Mouse (Mus musculus): ENCODE measurements around the gene Inpp5a.

The Inpp5a gene

DNA sequence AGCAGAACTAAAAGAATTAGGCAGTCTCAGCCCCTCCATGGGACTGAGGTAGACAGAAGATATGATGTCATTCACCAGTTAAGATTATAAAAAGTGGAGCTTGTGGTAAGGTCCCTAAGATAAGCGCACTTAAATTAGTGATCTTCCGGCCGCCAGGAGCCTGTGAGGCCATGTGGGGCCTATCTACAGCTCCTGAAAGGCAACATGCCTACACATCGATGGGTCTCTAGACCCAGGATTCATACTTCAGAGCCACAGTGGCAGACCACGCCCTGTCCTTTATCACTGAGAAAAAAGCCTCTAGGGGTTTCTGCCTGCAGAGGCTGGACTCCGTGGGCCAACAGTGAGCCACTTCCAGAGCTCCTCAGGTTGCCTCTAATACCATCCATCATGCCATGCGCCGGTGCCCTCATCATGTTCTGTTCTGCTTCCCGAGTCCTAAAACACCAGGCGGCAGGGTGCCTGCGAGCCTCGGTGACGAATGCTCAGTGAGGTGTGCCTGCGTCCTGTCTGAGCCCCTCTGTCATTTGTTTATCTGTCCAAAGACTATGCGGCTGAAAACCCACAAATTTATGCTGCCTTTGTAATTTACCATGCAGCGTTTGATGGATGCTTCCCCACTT is 187.3 kb downstream of the Inpp5a start:
- DNase-seq (ENCODE audit: low read depth, low spot score), result no peak

DNA sequence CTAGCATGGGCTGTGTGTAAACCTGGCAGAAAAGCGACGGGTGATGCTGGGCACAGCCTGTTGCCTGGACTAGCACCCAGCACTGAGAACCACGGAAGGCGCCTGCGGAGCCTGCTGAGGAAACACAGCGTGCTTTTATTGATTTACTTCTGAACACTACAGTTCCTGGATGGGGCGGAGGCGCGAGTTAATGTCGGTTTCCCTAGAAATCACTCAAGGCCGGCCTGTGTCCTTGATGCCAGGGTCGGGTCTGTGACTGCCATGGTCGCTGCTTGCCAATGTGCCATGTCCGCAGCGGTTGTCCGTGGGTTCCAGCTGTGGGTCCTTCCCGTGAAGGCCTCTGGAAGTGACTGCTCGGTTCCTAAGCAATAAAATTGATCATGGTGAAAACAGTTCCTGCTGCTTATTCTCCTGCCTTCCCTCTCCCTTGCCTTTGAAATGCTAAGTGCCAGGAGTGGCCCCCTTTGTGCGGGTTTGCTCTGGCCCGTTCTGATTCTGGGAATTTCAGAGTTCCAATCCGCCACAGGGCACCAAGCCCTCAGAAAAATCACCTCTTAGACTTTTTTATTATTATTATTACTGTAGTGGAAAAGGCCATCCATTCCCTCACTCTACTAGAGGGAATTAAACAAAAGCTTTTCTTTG is 190.5 kb downstream of the Inpp5a start:
- DNase-seq (ENCODE audit: low read depth, low spot score), result no peak

- no peak for DNase-seq (ENCODE audit: low read depth, low spot score)
Measured at GRCm38 (mm10) chr7:139580851-139581775, 192.2 kb downstream of the Inpp5a start.

DNA sequence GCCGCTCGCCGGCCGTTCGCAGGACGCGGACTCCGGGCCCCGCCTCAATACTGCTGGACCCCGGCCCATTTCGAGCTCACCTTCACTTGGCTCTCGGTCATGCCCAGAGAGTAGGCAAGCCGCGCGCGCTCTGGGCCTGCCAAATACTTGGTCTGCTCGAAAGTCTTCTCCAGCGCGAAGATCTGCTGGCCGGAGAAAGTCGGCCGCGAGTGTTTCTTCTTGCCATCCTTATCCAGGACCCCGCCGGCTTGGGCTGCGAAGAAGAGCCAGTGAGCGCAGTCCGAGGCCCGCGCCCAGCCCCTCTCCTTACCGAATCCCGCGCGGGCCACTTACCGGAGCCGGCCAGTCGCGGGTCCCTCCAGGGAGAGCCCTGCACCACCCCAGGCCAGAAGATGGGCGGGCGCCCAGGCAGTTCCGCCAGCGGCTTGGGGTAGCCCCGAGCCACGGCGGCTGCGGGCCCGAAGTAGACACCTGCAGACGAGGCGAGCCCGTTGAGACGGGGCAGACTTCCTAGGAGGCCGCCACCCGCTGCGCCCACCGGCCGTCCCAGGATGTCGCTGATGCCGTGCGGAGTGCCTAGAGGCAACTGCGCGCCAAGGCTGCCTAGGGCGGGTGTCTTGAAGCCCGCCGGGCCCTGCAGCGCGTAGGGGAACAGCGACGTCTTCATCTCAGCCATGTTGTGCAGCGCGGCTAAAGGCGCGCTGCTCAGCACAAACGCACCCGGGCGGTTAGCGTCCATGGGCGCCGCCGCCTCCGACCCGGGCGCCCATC is 193.1 kb downstream of the Inpp5a start:
- no peak for DNase-seq (ENCODE audit: low read depth, low spot score)

DNA sequence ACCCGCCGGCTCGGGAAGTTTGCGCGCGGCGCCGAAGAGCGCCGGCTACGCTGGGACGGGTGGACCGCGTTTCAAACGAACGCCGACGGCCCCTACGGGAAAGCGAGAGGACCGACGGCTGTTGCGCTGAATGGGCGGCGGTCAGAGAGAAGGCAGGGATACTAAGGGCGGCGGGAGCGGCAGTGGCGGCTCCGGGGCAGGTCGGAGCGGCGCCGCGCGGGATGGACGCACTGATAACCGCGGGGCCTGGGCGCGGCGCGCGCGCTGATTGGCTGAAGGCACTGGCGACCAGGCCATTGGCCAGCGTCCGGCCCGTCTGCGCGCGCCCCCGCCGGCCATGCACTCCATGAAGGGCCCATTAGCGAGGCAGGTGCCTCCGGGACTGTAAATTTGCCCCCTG is 193.7 kb downstream of the Inpp5a start, which contains the start of gene Nkx6-2:
TSS of gene Nkx6-2 (minus strand) at position 203 of the 400 bp plus-strand sequence.
- DNase-seq (ENCODE audit: low read depth, low spot score), result no peak

- no peak for DNase-seq (ENCODE audit: low read depth, low spot score)
Measured at GRCm38 (mm10) chr7:139583094-139583737, 194.3 kb downstream of the Inpp5a start.

DNA sequence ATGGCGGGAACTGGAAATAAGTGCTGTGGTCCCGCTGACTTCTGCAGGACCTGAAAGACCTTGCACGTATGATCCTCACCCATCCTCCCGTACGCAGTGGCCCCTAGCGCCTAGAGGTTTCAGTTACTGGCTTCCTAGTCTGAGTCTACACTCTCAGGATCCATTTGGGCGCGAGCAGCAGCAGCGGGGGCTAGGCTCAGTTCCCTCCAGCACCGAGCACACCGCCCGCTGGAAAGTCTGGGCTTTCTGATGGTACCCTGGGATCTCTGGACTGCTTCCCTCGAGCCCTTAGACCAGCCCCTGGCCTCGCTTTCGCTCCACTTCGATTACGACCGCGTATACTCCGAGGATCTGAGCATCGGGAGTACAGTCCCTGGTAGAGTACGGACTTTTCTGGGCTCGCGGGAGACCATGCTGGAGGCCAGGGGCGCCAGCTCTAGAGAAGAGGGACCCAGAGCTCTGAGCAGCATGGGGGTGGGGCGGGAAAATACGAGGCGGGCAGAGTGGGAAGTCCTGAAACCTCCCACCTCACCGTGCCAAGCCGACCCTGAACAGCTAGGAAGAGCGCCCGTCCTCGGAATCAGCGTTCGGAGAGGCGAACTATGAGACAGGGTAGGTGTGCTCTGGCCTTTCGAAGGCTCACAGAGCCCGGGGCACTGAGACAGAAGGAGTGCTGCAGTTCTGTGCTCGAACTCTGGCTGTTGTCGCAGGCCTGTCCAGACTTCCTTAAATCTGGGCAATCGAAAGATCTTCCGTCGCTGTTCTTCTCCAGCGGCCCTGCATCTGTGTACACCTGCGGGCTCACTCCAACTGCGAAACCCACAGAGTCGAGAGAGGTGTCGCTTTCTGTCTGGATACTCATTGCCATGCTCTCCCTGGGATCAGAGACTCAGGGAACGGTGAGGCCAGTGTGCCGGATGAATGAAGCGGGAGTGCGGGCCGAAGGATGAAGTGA is 195.6 kb downstream of the Inpp5a start:
- DNase-seq (ENCODE audit: low read depth, low spot score), result no peak

- DNase-seq (ENCODE audit: low read depth, low spot score), result no peak
Measured at GRCm38 (mm10) chr7:139585183-139585821, 196.4 kb downstream of the Inpp5a start.

- no peak for DNase-seq (ENCODE audit: low read depth, low spot score)
Measured at GRCm38 (mm10) chr7:139587919-139588318, 199.0 kb downstream of the Inpp5a start.

GRCm38 (mm10) chr7:139590302-139590701 is 201.4 kb downstream of the Inpp5a start:
- no peak for DNase-seq (ENCODE audit: low read depth, low spot score)

GRCm38 (mm10) chr7:139591311-139591710 is 202.4 kb downstream of the Inpp5a start:
- DNase-seq (ENCODE audit: low read depth, low spot score), result no peak

GRCm38 (mm10) chr7:139595311-139595710 is 206.4 kb downstream of the Inpp5a start:
- DNase-seq (ENCODE audit: low read depth, low spot score), result no peak

DNA sequence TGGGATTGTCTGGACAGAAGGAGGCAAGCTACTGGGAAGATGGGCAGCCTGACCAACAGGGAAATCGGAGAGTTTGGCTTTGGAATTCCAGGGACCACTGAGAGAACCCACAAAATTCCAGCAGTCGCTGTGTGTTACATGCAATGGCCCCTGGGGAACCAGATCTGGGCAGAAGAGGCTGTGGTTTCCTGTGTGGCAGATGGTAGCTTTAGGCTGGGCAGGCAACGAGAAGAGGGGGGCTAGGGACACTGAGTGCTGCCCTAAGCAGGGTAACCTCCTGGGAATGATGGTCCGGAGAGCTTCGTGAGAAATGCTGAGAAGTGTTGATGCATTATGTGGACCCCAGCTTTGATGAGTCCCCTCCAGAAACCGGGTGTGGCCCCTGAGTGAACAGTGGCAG is 207.0 kb downstream of the Inpp5a start:
- no peak for DNase-seq (ENCODE audit: low read depth, low spot score)

DNA sequence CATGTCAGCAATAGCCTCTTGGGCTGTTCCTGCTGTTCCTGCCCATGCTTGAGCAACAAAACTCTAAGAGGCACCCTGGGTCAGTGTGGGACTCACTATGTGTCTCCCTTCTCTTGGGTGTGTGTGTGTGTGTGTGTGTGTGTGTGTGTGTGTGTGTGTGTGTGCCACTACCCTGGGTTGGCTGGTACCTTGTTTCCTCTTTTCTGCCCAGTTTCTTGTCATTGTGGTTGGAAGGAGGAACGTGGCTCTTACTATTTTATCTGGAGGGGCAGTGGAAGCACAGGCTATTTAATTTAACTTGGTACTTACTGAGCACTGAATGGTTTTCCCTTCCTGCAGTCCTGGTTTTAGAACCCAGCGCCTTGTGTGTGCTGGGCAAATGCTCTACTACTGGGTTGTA is 221.4 kb downstream of the Inpp5a start:
- no peak for DNase-seq (ENCODE audit: low read depth, low spot score)

- DNase-seq (ENCODE audit: low read depth, low spot score), result peak; percentile 62
Measured at GRCm38 (mm10) chr7:139615767-139616766, 227.2 kb downstream of the Inpp5a start.

GRCm38 (mm10) chr7:139622568-139622967 is 233.7 kb downstream of the Inpp5a start:
- peak; percentile 14 for DNase-seq (ENCODE audit: low read depth, low spot score)

DNA sequence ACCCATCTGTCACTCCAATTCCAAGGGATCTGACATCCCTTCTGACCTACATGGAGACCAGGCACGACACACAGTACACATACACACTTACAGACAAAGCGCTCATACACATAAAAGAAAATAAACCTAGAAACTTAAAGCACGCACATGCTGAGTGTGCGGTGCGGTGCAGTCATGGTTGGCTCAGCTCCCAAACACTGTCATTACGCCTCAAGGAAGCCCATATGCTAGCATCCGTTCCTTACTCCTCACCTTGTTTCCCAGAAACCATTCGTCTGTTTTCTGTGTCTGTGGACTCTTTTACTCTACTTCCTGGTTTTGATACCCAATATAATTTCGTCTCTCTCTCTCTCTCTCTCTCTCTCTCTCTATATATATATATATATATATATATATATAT is 236.2 kb downstream of the Inpp5a start:
- DNase-seq (ENCODE audit: low read depth, low spot score), result peak; percentile 10
